Mouse (Mus musculus): ENCODE results near the gene Mapk1.
"Not testable (repeated sequence)": the region's sequence is repeated elsewhere in the genome, so short reads cannot be mapped to it uniquely, and the experiment has no call there.

The Mapk1 gene

DNA sequence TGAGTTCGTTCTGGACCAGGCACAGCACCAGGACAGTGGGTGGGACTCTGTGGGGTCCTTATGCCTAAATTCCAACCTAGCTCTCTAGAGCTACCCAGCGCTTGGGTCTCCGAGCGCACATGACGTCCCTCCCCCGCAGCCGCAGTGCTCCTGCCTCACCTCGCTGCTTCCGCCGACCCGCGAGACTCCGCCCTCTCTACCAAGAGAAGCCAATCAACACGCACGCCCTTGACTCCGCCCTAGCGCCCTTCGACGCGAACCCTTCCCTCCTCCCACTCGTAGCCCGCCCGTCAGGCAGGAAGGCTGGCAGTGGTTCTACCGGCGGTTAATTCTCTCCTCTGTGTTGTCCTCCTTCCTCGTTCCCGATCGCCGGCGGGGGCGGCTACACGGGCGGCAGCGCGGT, at the start of gene Mapk1:
TSS of gene Mapk1 (plus strand) at position 252 of the 403 bp plus-strand sequence.
- peak; percentile 97 for DNase-seq (ENCODE audit: low spot score)

DNA sequence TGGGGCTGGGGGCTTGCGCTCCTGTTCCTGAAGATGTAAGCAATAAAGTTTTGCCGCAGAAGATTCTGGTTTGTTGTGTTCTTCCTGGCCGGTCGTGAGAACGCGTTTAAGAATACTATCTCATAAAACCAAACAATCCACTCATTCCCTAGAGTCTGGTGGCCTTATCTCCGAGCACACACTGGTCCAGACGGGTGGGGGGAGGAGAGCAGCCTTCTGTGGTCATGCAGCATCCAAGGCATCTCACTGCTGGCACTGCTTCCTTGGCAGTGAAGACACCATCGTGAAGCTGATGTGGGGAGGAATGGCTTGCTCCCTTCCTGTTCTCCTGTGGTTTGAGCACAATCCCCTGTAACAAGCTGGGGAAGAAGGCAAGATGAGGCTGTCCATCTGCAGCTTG, 43.6 kb upstream of the Mapk1 start:
- DNase-seq (ENCODE audit: low spot score) = no peak

GRCm38 (mm10) chr16:16941078-16941477, 42.1 kb upstream of the Mapk1 start:
- DNase-seq (ENCODE audit: low spot score) = no peak

GRCm38 (mm10) chr16:16958575-16958974, 24.6 kb upstream of the Mapk1 start:
- no peak for DNase-seq (ENCODE audit: low spot score)

DNA sequence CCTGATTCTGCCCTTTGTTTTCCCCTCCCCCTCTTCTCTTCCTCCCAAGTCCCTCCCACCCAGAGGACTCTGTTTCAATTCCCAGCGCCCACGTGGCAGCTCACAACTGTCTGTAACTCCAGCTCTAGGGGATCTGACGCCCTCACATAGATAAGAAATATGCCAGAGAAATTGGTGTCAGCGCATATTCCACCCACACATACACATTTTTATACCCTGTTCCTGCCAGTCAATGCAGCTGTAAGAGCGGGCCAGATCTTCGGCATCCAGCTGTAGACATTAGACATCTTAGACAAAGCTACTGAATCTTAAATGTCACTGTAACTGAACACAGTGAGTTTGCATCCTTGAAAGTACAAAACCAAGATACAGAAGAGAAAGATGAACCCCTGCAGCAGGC, 23.3 kb upstream of the Mapk1 start:
- no peak for DNase-seq (ENCODE audit: low spot score)

DNA sequence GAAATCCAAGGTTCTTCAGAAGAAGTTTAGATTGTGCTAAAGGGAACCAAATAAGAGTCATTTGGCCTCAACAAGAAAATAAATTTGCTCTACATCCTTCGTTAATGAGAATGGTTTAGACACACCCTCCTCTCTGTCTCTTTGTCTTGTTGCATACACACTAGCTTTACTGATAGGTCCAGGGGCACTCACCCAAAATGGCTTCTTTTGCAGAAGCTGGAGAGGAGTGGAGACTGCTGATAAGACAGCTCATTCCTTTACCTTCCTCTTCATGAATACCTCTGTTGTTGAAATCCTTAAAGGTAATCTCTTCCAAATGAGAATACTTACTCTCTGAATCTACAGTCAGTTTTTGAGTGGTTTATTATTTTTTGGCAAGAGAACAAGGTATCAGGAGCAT, 18.0 kb upstream of the Mapk1 start:
- no peak for DNase-seq (ENCODE audit: low spot score)

GRCm38 (mm10) chr16:16966290-16966689, 16.9 kb upstream of the Mapk1 start:
- DNase-seq (ENCODE audit: low spot score) = no peak

- no peak for DNase-seq (ENCODE audit: low spot score)
These were observed 5.1 kb upstream of the Mapk1 start for GRCm38 (mm10) chr16:16978061-16978460.

GRCm38 (mm10) chr16:16978765-16979164, 4.4 kb upstream of the Mapk1 start:
- DNase-seq (ENCODE audit: low spot score) = no peak

- DNase-seq (ENCODE audit: low spot score) = no peak
These were observed 546 bp upstream of the Mapk1 start for GRCm38 (mm10) chr16:16982636-16983035.

DNA sequence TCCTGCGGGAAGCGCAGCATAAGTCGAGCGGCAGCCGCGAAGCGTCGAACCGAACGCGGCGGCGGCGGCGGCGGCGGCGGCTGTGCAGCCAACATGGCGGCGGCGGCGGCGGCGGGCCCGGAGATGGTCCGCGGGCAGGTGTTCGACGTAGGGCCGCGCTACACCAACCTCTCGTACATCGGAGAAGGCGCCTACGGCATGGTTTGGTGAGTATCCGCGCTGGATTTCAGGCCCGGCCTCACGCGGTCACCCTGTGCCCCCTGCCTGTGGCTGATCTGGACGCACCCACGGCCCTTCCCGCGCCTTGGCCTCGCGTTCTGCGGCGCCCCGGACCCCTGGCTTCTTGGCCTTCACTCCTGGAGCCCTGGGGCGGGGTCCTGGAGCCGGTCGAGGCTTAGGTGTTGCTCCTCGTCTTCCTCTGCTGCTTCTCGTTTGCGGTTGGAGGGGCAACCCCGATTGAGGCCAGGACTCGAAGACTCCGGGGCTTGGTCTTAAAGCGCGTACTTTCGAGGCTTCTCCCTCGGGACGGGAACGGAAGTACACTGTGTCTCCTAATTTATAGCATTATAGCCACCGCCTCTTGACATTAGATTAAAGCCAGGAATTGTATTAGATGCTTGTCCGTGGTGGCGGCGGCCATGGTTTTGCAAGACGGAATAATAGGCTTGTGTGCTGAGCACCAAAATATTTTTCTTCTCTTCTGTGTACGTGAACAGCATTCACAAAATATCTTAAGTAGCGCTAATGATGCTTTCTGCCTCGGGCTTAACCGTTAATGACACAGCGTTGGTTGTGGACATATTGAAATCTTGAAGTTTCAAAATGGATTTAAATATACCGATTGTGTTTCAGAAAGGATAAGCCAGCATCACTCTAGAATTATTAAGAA, 596 bp downstream of the Mapk1 start:
- no peak for DNase-seq (ENCODE audit: low spot score)

GRCm38 (mm10) chr16:16984423-16984941, 1.3 kb downstream of the Mapk1 start:
- DNase-seq (ENCODE audit: low spot score) = no peak

- DNase-seq (ENCODE audit: low spot score) = no peak
These were observed 4.1 kb downstream of the Mapk1 start for GRCm38 (mm10) chr16:16987248-16987647.

- no peak for DNase-seq (ENCODE audit: low spot score)
These were observed 5.7 kb downstream of the Mapk1 start for GRCm38 (mm10) chr16:16988842-16989241.

DNA sequence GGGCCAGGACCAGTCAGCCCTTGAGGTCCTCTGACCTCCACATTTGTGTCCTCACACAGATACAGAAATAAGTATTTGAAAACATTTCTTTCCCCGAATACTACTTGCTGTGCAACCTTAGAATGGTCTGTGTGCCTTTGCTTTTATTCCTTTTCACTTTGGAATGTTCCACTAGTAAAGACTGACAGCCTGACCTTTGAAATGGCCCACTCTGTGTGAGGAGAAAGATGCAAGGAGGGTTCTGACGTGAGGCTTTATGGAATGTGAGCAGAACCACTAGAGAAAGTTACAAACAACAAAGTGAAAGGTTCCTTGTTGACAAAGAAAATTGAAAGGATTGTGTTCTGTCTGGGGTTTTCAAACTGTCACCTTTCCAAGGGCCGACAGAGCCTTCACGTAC, 6.8 kb downstream of the Mapk1 start:
- DNase-seq (ENCODE audit: low spot score) = no peak

GRCm38 (mm10) chr16:16994426-16995052, 11.4 kb downstream of the Mapk1 start:
- DNase-seq (ENCODE audit: low spot score) = no peak

GRCm38 (mm10) chr16:16996121-16996729, 13.0 kb downstream of the Mapk1 start:
- DNase-seq (ENCODE audit: low spot score) = not testable (repeated sequence)

DNA sequence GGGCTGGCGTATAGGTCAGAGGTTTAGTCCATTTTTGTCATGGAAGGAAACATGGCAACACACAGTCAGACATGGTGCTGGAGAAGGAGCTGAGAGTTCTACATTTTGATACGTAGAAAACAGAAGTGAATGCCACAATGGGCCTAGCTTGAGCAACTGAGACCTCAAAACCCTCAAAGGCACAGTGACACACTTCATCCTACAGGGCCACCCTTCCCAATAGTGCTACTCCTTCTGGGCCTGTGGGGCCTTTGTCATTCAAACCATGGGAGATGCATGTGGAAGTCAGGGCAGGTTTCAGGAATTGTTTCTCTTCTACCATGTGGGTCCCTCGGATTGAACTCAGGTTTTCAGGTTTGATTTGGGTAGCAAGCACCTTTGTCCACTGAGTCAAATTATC, 17.9 kb downstream of the Mapk1 start:
- no peak for DNase-seq (ENCODE audit: low spot score)

GRCm38 (mm10) chr16:17007070-17007469, 23.9 kb downstream of the Mapk1 start:
- no peak for DNase-seq (ENCODE audit: low spot score)

- DNase-seq (ENCODE audit: low spot score) = no peak
These were observed 26.9 kb downstream of the Mapk1 start for GRCm38 (mm10) chr16:17010036-17010435.

DNA sequence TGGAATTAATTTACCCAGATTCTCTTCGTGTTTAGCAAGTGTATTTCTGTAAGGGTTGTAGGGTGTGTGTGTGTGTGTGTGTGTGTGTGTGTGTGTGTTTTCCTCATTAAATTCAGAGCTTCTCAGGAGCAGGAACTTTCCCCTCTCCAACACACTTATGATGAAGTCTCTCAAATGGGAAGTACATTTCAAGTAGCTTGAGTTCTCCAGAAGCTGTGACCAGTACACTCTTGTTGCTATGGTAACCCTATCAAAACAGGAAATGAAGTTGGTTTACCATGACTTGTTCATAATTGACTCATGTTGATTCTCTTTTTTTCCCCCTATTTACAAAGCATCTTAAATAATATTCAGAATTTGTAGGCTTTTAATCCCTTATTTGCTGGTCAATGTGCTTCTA, 29.4 kb downstream of the Mapk1 start:
- no peak for DNase-seq (ENCODE audit: low spot score)

DNA sequence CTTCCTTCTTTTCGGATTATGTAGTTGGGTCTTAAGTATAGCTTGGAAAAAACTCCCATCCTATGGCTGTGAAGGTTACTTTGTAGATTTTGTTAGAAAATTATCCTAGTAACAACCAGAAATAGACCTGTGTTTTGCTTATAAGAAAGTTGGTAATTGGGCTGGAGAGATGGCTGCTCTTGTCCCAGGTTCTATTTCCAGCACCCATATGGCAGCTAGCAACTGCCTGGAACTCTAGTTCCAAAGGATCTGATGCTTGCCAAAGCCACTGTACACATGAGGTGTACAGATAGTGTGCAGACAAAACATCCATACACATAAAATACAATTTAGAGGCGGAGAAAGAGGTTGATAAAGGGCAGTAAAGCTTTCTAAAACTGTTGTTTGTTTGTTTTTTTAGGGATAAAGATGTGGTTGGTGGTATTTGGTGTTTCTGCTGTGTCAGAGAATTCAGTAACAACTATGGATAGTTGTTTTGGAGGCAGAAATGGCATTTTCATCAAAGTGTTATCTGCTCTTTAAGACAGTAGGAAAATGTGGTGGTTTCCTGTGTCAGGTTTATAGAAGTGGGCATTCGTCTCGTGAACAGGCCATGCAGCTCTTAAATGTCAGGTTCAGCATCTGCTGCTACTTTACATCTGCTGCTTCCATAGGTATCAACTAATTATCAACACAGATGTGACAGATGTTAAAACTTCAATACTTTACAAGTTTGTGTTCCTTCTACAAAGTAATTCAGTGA, 32.1 kb downstream of the Mapk1 start:
- DNase-seq (ENCODE audit: low spot score) = peak; percentile 28

All from layer of hippocampus, adult 11-12 months (tissue).